Mouse (Mus musculus): ENCODE measurements around the gene Myl3. TPM values are rescaled to one million over a fixed set of nuclear protein-coding genes. Genes with fewer than 3 reads are reported as not detected.

Myl3 gene
- polyA plus RNA-seq, 1 experiment from 2014 or later, result 3.6 TPM

DNA sequence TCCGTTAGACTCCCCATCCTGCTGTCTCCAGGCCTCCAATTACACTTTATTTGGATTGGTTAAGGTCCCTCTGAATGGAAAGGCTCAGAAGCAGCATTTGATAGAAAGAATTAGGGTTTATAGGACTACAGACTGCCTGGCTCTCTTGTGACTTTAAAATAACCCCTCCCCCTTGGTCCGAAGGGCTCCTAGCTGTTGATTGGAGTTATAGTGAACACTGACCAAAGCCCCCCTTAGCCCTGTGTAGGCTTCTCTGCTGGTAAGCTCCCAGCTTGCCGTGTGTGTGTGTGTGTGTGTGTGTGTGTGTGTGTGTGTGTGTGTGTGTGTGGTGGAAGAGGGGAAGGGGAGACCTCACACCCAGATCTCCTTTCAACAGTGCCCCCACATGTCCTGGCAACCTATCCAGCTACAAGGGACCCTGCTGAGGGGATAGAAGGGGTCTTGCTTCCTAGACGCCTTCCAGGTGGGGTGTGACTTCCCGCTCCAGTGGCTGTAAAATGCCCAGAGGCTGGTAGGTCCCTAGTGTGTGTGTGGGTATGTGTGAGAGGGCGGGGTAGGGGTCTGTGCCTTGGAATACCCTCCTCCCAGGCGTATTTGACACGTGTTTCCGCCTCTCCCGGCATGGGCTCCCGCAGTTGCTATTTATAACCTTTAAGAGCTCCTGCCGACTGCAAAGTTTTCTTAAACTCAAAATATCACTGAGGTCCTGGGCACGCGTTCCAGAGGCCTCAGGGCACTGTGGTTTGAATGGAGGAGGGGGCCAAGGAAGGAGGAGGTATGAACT, 8.9 kb downstream of the Myl3 start:
- Histone ChIP-seq H3K9ac (replicated peaks; ENCODE audit: low read length) (peak overlapping the region; percentile 29; the same call in 1 of the 2 replicates), H3K4me2 (replicated peaks; ENCODE audit: low read depth, low read length) (no peak overlapping the region), H3K27me3 (ENCODE audit: insufficient read depth, low read length) (no peaks in the 10 kb centered on the region), H3K27ac (ENCODE audit: low read length) (peak overlapping the region; percentile 48), H3K4me3 (ENCODE audit: low read length) (no peak overlapping the region), H3K36me3 (ENCODE audit: insufficient read depth, low read length) (no peaks in the 10 kb centered on the region), H3K9me3 (ENCODE audit: low read length) (no peaks in the 10 kb centered on the region), H3K4me1 (ENCODE audit: insufficient read depth, low read length) (peaks cover 57% of the 10 kb centered on the region)
- ATAC-seq (ENCODE audit: low FRiP score, low TSS enrichment), result no peak
- WGBS, result 10% methylated on average over 14 of the region's 14 CpGs

DNA sequence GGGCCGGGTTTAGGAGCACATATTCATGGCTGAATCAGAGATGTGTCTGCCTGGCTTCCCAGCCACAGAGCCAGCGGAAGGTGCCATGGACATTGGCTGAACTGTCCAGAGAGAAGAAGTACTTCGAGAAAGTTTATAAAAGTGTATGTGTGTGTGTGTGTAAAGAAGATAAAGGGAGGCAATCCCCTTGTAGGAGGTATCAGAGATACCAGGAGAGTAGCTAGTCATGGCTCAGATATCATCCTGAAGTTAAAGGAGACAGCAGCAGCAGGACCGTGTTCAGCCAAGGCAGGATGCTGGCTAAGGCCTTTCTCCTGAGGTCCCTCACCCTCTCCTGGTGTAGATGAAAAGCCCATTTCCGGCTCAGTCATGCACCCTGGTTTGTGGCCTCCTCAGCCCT, 9.8 kb downstream of the Myl3 start:
- WGBS, result 72% methylated on average over 5 of the region's 5 CpGs
- no peak overlapping the region for H3K4me2 ChIP-seq (replicated peaks; ENCODE audit: low read depth, low read length)
- H3K9me3 ChIP-seq (ENCODE audit: low read length), result no peaks in the 10 kb centered on the region
- H3K4me3 ChIP-seq (ENCODE audit: low read length), result no peak overlapping the region
- no peaks in the 10 kb centered on the region for H3K36me3 ChIP-seq (ENCODE audit: insufficient read depth, low read length)
- no peak for ATAC-seq (ENCODE audit: low FRiP score, low TSS enrichment)
- H3K27ac ChIP-seq (ENCODE audit: low read length), result peak overlapping the region; percentile 48
- peaks cover 49% of the 10 kb centered on the region for H3K4me1 ChIP-seq (ENCODE audit: insufficient read depth, low read length)
- no peaks in the 10 kb centered on the region for H3K27me3 ChIP-seq (ENCODE audit: insufficient read depth, low read length)
- no peak overlapping the region for H3K9ac ChIP-seq (replicated peaks; ENCODE audit: low read length)

DNA sequence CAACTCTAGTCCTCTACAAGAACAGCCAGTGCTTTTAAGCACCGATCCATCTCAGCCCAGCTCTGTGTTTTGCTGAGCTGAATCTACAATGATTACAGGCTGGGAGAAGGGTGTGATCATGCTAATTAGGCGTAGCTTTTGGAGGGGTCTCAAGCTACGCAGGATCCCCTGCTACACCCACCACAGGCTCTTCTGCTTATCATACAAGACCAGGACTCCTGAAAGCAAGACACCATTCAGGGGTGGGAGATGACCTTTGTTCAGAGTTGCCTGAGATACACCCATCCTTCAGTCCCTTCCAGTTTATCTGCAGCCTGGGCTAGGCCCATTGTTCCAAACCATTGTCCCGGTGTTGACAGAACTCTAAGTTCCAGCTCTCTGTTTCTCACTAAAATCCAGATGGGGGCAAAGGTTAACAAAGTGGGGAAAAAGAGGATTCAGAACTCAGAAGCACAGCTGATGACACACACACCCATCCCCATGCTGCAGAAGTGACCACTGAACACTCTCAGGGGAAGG, 11.3 kb downstream of the Myl3 start:
- 90% methylated on average over 4 of the region's 4 CpGs for WGBS
- H3K4me3 ChIP-seq (ENCODE audit: low read length), result no peak overlapping the region
- H3K27me3 ChIP-seq (ENCODE audit: insufficient read depth, low read length), result no peaks in the 10 kb centered on the region
- H3K4me1 ChIP-seq (ENCODE audit: insufficient read depth, low read length), result peaks cover 36% of the 10 kb centered on the region
- no peak overlapping the region for H3K9ac ChIP-seq (replicated peaks; ENCODE audit: low read length)
- ATAC-seq (ENCODE audit: low FRiP score, low TSS enrichment), result no peak
- H3K4me2 ChIP-seq (replicated peaks; ENCODE audit: low read depth, low read length), result no peak overlapping the region
- no peak overlapping the region for H3K27ac ChIP-seq (ENCODE audit: low read length)
- no peaks in the 10 kb centered on the region for H3K9me3 ChIP-seq (ENCODE audit: low read length)
- no peaks in the 10 kb centered on the region for H3K36me3 ChIP-seq (ENCODE audit: insufficient read depth, low read length)

DNA sequence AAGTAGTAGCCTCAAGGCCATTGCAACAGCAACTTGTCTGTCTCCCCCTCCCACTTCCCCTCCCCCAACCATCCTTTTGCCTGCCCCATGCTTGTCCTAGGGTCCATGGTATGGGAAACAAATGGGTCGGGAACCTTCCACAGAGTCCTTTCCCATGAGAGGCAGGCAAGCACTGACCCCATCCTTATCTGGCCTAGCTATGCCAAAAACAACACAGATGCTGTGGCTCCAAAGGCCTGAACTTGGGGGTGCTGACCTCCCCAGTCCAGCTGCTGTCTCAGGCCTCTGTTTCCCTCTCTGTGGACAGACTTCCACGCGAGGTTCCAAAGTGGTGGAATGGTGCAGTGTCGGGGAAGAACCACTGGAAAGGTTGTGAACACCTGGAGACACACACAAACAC, 12.1 kb downstream of the Myl3 start:
- no peak for ATAC-seq (ENCODE audit: low FRiP score, low TSS enrichment)
- Histone ChIP-seq H3K36me3 (ENCODE audit: insufficient read depth, low read length) (no peaks in the 10 kb centered on the region), H3K9me3 (ENCODE audit: low read length) (no peaks in the 10 kb centered on the region), H3K27ac (ENCODE audit: low read length) (no peak overlapping the region), H3K9ac (replicated peaks; ENCODE audit: low read length) (no peak overlapping the region), H3K4me1 (ENCODE audit: insufficient read depth, low read length) (peaks cover 38% of the 10 kb centered on the region), H3K4me3 (ENCODE audit: low read length) (no peak overlapping the region), H3K27me3 (ENCODE audit: insufficient read depth, low read length) (no peaks in the 10 kb centered on the region), H3K4me2 (replicated peaks; ENCODE audit: low read depth, low read length) (no peak overlapping the region)
- 53% methylated on average over 4 of the region's 4 CpGs for WGBS

DNA sequence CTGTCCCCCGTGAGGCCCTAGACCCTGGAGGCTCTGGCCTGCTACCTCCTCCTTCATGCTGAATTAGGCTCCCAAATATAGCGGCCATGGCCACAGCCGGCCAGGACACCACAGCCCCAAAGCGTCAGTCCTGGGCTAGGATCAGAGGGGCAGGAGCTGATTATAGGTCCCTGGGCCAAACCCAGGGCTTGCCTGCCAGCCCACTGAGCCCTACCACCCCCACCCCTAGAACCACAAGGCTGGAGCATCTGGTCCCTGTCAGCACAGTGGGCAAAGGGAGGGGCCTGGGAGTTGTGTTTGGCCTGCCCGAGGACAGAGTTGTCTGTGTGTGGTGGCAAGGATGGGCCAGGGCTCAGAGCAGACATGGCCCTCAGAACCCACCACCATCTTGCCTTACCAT, 16.2 kb downstream of the Myl3 start:
- H3K36me3 ChIP-seq (ENCODE audit: insufficient read depth, low read length), result no peaks in the 10 kb centered on the region
- H3K9ac ChIP-seq (replicated peaks; ENCODE audit: low read length), result no peak overlapping the region
- 85% methylated on average over 5 of the region's 5 CpGs for WGBS
- H3K4me2 ChIP-seq (replicated peaks; ENCODE audit: low read depth, low read length), result no peak overlapping the region
- H3K9me3 ChIP-seq (ENCODE audit: low read length), result no peaks in the 10 kb centered on the region
- peaks cover 10% of the 10 kb centered on the region; the same call in 1 of the 2 replicates for H3K4me1 ChIP-seq (ENCODE audit: insufficient read depth, low read length)
- H3K4me3 ChIP-seq (ENCODE audit: low read length), result no peak overlapping the region
- H3K27me3 ChIP-seq (ENCODE audit: insufficient read depth, low read length), result no peaks in the 10 kb centered on the region
- no peak for ATAC-seq (ENCODE audit: low FRiP score, low TSS enrichment)
- H3K27ac ChIP-seq (ENCODE audit: low read length), result no peak overlapping the region

DNA sequence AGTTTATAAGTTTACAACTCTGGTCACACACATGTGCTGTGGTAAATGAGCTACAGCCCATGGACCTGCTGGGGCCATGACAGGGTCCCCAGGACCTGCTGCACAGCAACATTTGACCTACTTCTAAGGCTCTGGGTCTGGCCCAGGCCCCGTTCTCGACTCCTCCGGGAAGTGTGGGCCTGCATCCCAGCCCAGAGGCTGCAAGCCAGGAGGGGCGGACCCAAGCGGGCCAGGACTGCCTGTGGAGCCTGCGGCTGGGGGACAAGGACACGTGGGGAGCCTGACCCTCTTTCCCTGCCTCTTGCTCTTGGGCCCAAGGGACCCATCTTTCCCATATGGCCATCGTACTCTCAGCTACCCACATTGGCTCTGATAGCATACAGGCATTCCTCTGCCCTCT, 16.9 kb downstream of the Myl3 start:
- Histone ChIP-seq H3K27me3 (ENCODE audit: insufficient read depth, low read length) (no peaks in the 10 kb centered on the region), H3K9me3 (ENCODE audit: low read length) (no peaks in the 10 kb centered on the region), H3K9ac (replicated peaks; ENCODE audit: low read length) (no peak overlapping the region), H3K27ac (ENCODE audit: low read length) (no peak overlapping the region), H3K36me3 (ENCODE audit: insufficient read depth, low read length) (no peaks in the 10 kb centered on the region), H3K4me1 (ENCODE audit: insufficient read depth, low read length) (0 out of 2 replicates have a peak, but pooled peaks cover 3% of the 10 kb centered on the region), H3K4me2 (replicated peaks; ENCODE audit: low read depth, low read length) (no peak overlapping the region), H3K4me3 (ENCODE audit: low read length) (no peak overlapping the region)
- ATAC-seq (ENCODE audit: low FRiP score, low TSS enrichment), result peak; percentile 46; the same call in 1 of the 2 replicates
- 66% methylated on average over 8 of the region's 8 CpGs for WGBS

DNA sequence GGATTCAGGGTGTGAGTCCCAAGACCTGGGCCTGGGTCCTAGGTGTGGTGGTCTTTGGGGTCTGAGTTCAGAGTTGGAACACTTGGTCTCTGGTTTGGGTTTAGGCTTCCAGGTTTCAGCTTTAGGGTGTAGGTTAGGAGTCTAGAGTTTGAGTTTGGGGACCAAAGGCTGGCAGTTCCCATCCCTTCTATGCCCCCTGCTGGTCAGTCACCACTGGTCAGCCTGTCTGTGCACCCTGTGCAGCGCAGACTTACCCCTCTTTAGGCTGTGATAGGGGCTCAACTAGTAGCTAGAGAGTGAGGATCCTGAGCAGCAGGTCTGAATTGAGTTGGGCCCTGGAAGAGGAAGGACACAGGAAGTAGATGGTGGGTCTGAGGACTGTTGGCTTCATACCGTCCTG, 17.6 kb downstream of the Myl3 start:
- no peak overlapping the region for H3K27ac ChIP-seq (ENCODE audit: low read length)
- H3K9ac ChIP-seq (replicated peaks; ENCODE audit: low read length), result no peak overlapping the region
- no peak overlapping the region for H3K4me3 ChIP-seq (ENCODE audit: low read length)
- peak; percentile 79 for ATAC-seq (ENCODE audit: low FRiP score, low TSS enrichment)
- 0 out of 2 replicates have a peak, but pooled peaks cover 3% of the 10 kb centered on the region for H3K4me1 ChIP-seq (ENCODE audit: insufficient read depth, low read length)
- WGBS, result 51% methylated on average over 2 of the region's 2 CpGs
- H3K27me3 ChIP-seq (ENCODE audit: insufficient read depth, low read length), result no peaks in the 10 kb centered on the region
- H3K4me2 ChIP-seq (replicated peaks; ENCODE audit: low read depth, low read length), result no peak overlapping the region
- H3K9me3 ChIP-seq (ENCODE audit: low read length), result no peaks in the 10 kb centered on the region
- no peaks in the 10 kb centered on the region for H3K36me3 ChIP-seq (ENCODE audit: insufficient read depth, low read length)

DNA sequence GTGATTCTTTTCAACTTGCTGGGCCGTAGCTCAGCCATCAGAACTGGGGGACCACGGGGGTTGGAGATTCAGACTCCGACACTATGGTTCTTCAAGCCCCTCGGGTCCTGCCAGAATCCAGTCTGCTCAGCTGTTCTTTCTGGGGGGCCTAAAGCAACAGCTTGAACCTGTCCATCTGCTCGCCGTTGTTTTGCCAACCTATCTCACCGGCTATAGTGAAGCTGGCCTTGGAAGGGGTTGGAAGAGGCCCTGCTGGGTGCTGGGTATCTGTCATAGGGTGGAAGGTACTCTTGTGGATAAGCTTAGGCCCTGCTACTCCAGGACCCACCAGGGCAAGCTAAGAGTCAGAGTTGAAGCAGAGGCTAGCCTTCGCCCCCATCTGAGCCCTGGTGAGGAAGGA, 19.2 kb downstream of the Myl3 start:
- no peaks in the 10 kb centered on the region for H3K36me3 ChIP-seq (ENCODE audit: insufficient read depth, low read length)
- no peaks in the 10 kb centered on the region for H3K27me3 ChIP-seq (ENCODE audit: insufficient read depth, low read length)
- WGBS, result 90% methylated on average over 8 of the region's 8 CpGs
- no peak for ATAC-seq (ENCODE audit: low FRiP score, low TSS enrichment)
- H3K9ac ChIP-seq (replicated peaks; ENCODE audit: low read length), result no peak overlapping the region
- no peaks in the 10 kb centered on the region for H3K9me3 ChIP-seq (ENCODE audit: low read length)
- H3K4me3 ChIP-seq (ENCODE audit: low read length), result no peak overlapping the region
- no peak overlapping the region for H3K4me2 ChIP-seq (replicated peaks; ENCODE audit: low read depth, low read length)
- H3K4me1 ChIP-seq (ENCODE audit: insufficient read depth, low read length), result 0 out of 2 replicates have a peak, but pooled peaks cover 3% of the 10 kb centered on the region
- H3K27ac ChIP-seq (ENCODE audit: low read length), result no peak overlapping the region

DNA sequence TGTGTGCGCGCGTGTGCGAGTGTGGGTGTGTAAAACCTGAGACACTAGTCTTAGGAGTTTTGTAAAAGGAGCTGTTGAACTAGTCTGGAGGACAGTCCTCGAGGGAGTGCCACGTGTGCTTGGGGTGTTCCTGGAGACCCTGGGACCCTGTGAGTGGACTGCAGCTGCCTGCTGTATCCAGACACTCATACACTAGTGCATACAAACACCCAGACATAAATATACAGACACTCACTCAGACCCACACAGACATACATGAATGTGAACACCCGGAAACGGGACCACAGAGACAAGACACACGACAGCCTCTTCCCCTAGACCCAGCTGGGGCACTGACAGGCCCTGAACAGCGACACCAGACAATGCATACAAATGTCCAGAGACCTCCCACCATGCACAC, 21.1 kb downstream of the Myl3 start:
- Histone ChIP-seq H3K4me3 (ENCODE audit: low read length) (no peak overlapping the region), H3K9me3 (ENCODE audit: low read length) (no peaks in the 10 kb centered on the region), H3K27me3 (ENCODE audit: insufficient read depth, low read length) (no peaks in the 10 kb centered on the region), H3K4me2 (replicated peaks; ENCODE audit: low read depth, low read length) (no peak overlapping the region), H3K27ac (ENCODE audit: low read length) (no peak overlapping the region), H3K9ac (replicated peaks; ENCODE audit: low read length) (no peak overlapping the region), H3K4me1 (ENCODE audit: insufficient read depth, low read length) (0 out of 2 replicates have a peak, but pooled peaks cover 3% of the 10 kb centered on the region), H3K36me3 (ENCODE audit: insufficient read depth, low read length) (no peaks in the 10 kb centered on the region)
- WGBS, result 78% methylated on average over 10 of the region's 10 CpGs
- no peak for ATAC-seq (ENCODE audit: low FRiP score, low TSS enrichment)

DNA sequence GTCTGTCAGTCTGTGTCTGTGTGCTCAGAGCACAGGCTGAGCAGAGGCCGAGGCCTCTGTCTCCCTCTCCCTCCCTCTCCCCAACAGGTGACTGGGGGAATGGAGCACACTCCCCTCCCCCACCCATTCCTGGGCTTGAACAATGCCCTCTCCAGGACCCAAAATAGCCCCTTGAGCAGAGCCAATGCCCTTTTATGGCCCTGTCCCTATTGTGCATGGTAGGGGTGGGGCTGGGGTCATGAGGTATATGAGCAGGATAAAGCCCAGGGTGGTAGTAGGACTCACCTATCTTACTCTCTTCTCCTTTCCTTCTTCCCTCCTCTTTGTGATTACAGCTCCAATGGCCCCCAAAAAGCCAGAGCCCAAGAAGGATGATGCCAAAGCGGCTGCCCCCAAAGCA, 21.7 kb downstream of the Myl3 start:
- Histone ChIP-seq H3K9me3 (ENCODE audit: low read length) (no peaks in the 10 kb centered on the region), H3K9ac (replicated peaks; ENCODE audit: low read length) (no peak overlapping the region), H3K27me3 (ENCODE audit: insufficient read depth, low read length) (no peaks in the 10 kb centered on the region), H3K4me1 (ENCODE audit: insufficient read depth, low read length) (0 out of 2 replicates have a peak, but pooled peaks cover 3% of the 10 kb centered on the region), H3K36me3 (ENCODE audit: insufficient read depth, low read length) (no peaks in the 10 kb centered on the region), H3K4me2 (replicated peaks; ENCODE audit: low read depth, low read length) (no peak overlapping the region), H3K27ac (ENCODE audit: low read length) (no peak overlapping the region), H3K4me3 (ENCODE audit: low read length) (no peak overlapping the region)
- ATAC-seq (ENCODE audit: low FRiP score, low TSS enrichment), result no peak
- 63% methylated on average over 2 of the region's 2 CpGs for WGBS
